Comparison of ENCODE assay signal across 12 mouse cellular contexts in the genomic region with DNA sequence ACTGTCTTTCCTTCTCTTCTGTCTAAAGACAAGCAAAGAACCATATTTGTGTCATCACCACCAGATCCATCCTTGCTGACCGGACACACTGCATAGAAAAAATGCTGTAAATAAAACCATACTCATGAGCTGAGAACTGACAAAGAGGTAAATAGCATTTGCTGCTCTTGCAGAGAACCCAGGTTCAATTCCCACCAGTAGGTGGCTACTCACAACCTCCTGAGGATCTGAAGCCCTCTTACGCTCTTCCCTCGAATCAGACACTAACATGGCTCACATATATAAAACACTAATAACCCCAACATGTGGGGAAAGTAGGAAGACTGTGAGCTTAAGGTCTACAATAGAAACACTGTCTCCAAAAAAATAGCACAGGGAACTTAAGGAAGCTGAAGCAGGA. TPM values are rescaled to one million over a fixed set of nuclear protein-coding genes. Genes with fewer than 3 reads are reported as not detected.
DNase-seq lines count a peak whose midpoint lies in the region; ATAC-seq and TF ChIP-seq lines count a peak whose summit lies in the region.
"Had no signal": no experiment of that assay in that cellular context is flagged by ENCODE, and none has a peak within 500 bp of the region (broad histone marks: within the 10 kb centered on the region; RNA-seq: fewer than 3 reads in every experiment).

No protein-coding gene starts in this region.

- peaks cover 13% of the 10 kb centered on the region for H3K36me3 ChIP-seq in liver, adult 2 months (ENCODE audit: control insufficient read depth, insufficient read depth, low read length)

- no peak for ATAC-seq in CD4-positive, CD25-positive, alpha-beta regulatory T cell, adult 4 months
- ATAC-seq in common myeloid progenitor, adult 5-6 weeks (replicated peaks; ENCODE audit: low read depth, poor library complexity, severe bottlenecking): 0 out of 2 replicates have a peak, but pooled peaks have one; percentile 52
- ATAC-seq: forebrain, embryonic 16.5 days; hindbrain, embryonic 16.5 days had no signal

- H3K27ac ChIP-seq in liver, adult 2 months (replicated peaks; ENCODE audit: insufficient read depth, low read depth, low read length): no peak overlapping the region

- H3K79me2 ChIP-seq in liver, adult 2 months (ENCODE audit: control insufficient read depth, insufficient read depth, low read length): peaks cover 17% of the 10 kb centered on the region; the same call in 1 of the 2 replicates

- no peaks in the 10 kb centered on the region for H3K4me1 ChIP-seq in liver, adult 2 months (ENCODE audit: control insufficient read depth, insufficient read depth, low read length)

- no peak for TF ChIP-seq POLR2A in liver, adult 2 months (IDR thresholded peaks at IDR 0.05; ENCODE audit: extremely low read depth, insufficient read depth, low read length)

- WGBS in liver, adult 2 months: 78% methylated on average over 3 of the region's 3 CpGs

- no peak overlapping the region for H3K4me3 ChIP-seq in liver, adult 2 months (ENCODE audit: insufficient read depth, low read depth, low read length)

- no peak for TF ChIP-seq CTCF in liver, adult 2 months (IDR thresholded peaks at IDR 0.05; ENCODE audit: low read depth, low read length)

- DNase-seq in CD4-positive, CD25-positive, alpha-beta regulatory T cell, adult 2 months (ENCODE audit: low read depth, low spot score): peak; percentile 59
- DNase-seq in liver, adult 2 months (ENCODE audit: extremely low read depth, low read depth, low spot score): peak; percentile 36
- DNase-seq in liver: no peak
- peak; percentile 33 for DNase-seq in A20 (ENCODE audit: low read depth, low spot score)
- no peak for DNase-seq in cerebellum, adult 9-10 months
- no peak for DNase-seq in T-cell, adult 2 months (ENCODE audit: low spot score)
- DNase-seq: left cerebral cortex, postnatal 4 days; right cerebral cortex, postnatal 25 days had no signal

- no peak overlapping the region for H3K9ac ChIP-seq in liver, adult 2 months (ENCODE audit: low read depth, low read length)

- H3K27me3 ChIP-seq in liver, adult 2 months (ENCODE audit: control insufficient read depth, insufficient read depth, low read length): no peaks in the 10 kb centered on the region

RNA-seq across cellular contexts. Expression of a gene that starts 18.8 kb away (rescaled TPM):
- 1 to 10 TPM; 2.6 to 5.6 TPM for polyA plus RNA-seq in CD4-positive, CD25-positive, alpha-beta regulatory T cell, adult 4 months (2017; shearing (Covaris generic))
- 20.7 and 28.8 TPM in 2 replicates for total RNA-seq in liver, adult 2 months (2014; rRNA removed)
- 24.9 and 29.9 TPM in 2 replicates for polyA plus RNA-seq in liver, adult 2 months (2012; rRNA removed)
- total RNA-seq in common myeloid progenitor, adult 5-6 weeks (2017): 7.7 and 10.9 TPM in 2 replicates

RNA-seq across cellular contexts. Expression of a gene that starts 45.2 kb away (rescaled TPM):
- 1 to 10 TPM; 2.6 to 6.1 TPM for polyA plus RNA-seq in CD4-positive, CD25-positive, alpha-beta regulatory T cell, adult 4 months (2017; shearing (Covaris generic))
- 5.8 and 9.0 TPM in 2 replicates for total RNA-seq in liver, adult 2 months (2014; rRNA removed)
- 15.9 and 21.2 TPM in 2 replicates for polyA plus RNA-seq in liver, adult 2 months (2012; rRNA removed)
- total RNA-seq in common myeloid progenitor, adult 5-6 weeks (2017): 8.2 and 9.0 TPM in 2 replicates

RNA-seq across cellular contexts. Expression of a gene that starts 51.7 kb away (rescaled TPM):
- polyA plus RNA-seq in CD4-positive, CD25-positive, alpha-beta regulatory T cell, adult 4 months (2017; shearing (Covaris generic)): 1 to 10 TPM; 1.4 to 2.0 TPM
- total RNA-seq in liver, adult 2 months (2014; rRNA removed): 65.5 and 66.6 TPM in 2 replicates
- polyA plus RNA-seq in liver, adult 2 months (2012; rRNA removed): 45.8 and 54.5 TPM in 2 replicates
- 0.82 TPM in 1 of 2 replicates, not detected in the other for total RNA-seq in common myeloid progenitor, adult 5-6 weeks (2017)

RNA-seq across cellular contexts. Expression of a gene that starts 54.8 kb away (rescaled TPM):
- polyA plus RNA-seq in CD4-positive, CD25-positive, alpha-beta regulatory T cell, adult 4 months (2017; shearing (Covaris generic)): under 1 TPM; 0.10 to 0.23 TPM
- total RNA-seq in liver, adult 2 months (2014; rRNA removed): under 0.01 TPM in 2 replicates
- polyA plus RNA-seq in liver, adult 2 months (2012; rRNA removed): under 0.01 TPM in 1 of 2 replicates, not detected in the other
- total RNA-seq in common myeloid progenitor, adult 5-6 weeks (2017): 3.5 and 4.0 TPM in 2 replicates

Comparison
In these comparisons a context has a peak if more than half of its experiments do, and no peak if none do; other contexts are left out.
1. DNase-seq: peak in CD4-positive, CD25-positive, alpha-beta regulatory T cell, adult 2 months (single experiment), liver, adult 2 months (single experiment) and A20 (single experiment); none in liver (single experiment), cerebellum, adult 9-10 months (single experiment) and T-cell, adult 2 months (single experiment).
2. RNA of a gene that starts 51.7 kb away (total RNA-seq): 65.5 to 66.6 TPM in liver, adult 2 months; 0.82 TPM in common myeloid progenitor, adult 5-6 weeks; every median in the first group is over 10 times any median in the second.